Mouse (Mus musculus) forebrain, postnatal 0 days (tissue): ENCODE measurements around the gene Snx30. TPM values are rescaled to one million over a fixed set of nuclear protein-coding genes. Genes with fewer than 3 reads are reported as not detected.

ENCODE experiments used
- ATAC-seq: fragments of 200-750 bp; cut with Nextera tagmentation; 2 replicates; pipeline ENCODE4 v1.8.0; 2017; ENCODE audit warnings: mild to moderate bottlenecking, moderate library complexity
- DNase-seq: peaks from one replicate; pipeline ENCODE4 v3.0.0-alpha.2; 2015
- H3K27ac ChIP-seq: fragments of 300-500 bp; sonication (generic); 2 replicates; pipeline ENCODE4 v1.5.1; 2014; ENCODE audit warnings: low read depth, mild to moderate bottlenecking, antibody characterized with exemption, low read length, moderate library complexity, mixed read lengths
- H3K27me3 ChIP-seq: fragments of 300-500 bp; sonication (generic); 2 replicates; pipeline ENCODE4 v1.6.1; 2014; ENCODE audit warnings: mild to moderate bottlenecking, low read length, mixed read lengths; ENCODE audit not compliant: insufficient read depth
- H3K36me3 ChIP-seq: fragments of 300-500 bp; sonication (generic); 2 replicates; pipeline ENCODE4 v1.6.1; 2014; ENCODE audit warnings: mild to moderate bottlenecking, moderate library complexity; ENCODE audit not compliant: insufficient read depth
- H3K4me1 ChIP-seq: fragments of 300-500 bp; sonication (generic); 2 replicates; pipeline ENCODE4 v1.6.1; 2014; ENCODE audit warnings: antibody characterized with exemption; ENCODE audit not compliant: insufficient read depth
- H3K4me2 ChIP-seq: fragments of 300-500 bp; sonication (generic); 2 replicates; pipeline ENCODE4 v1.6.1; 2014; ENCODE audit warnings: low read depth, mild to moderate bottlenecking, moderate library complexity
- H3K4me3 ChIP-seq: fragments of 300-500 bp; sonication (generic); 2 replicates; pipeline ENCODE4 v1.5.1; 2014; ENCODE audit warnings: low read depth, low read length, mixed read lengths
- H3K9ac ChIP-seq: fragments of 300-500 bp; sonication (generic); 2 replicates; pipeline ENCODE4 v1.6.1; 2014; ENCODE audit warnings: mild to moderate bottlenecking
- H3K9me3 ChIP-seq: fragments of 300-500 bp; sonication (generic); 2 replicates; pipeline ENCODE4 v1.6.1; 2016; ENCODE audit warnings: low read length
- CTCF ChIP-seq: sonication (generic); IDR thresholded peaks from 2 replicates; pipeline ENCODE4 v1.5.1; 2016; ENCODE audit warnings: antibody characterized with exemption, control low read depth, low read depth
- WGBS: fragments of 180-500 bp; shearing (Covaris S2); extraction: QIAGEN DNeasy Blood & Tissue Kit; methylation state at CpG from one replicate; pipeline ENCODE4 v1.1.7; 2014; 5-methylcytosine and 5-hydroxymethylcytosine counted together
- polyA plus RNA-seq: library from polyadenylated mRNA; unstranded; fragments of >200 nt; fragmentation: Nextera tagmentation; extraction: Ambion mirVana; gene quantifications from 2 replicates; pipeline ENCODE4 v1.2.1, GENCODE M21; 2015
- total RNA-seq: library from RNA; depleted of rRNA; stranded (reverse); fragments of >200 nt; gene quantifications from 2 replicates; pipeline ENCODE4 v1.2.3, GENCODE M21; 2014

Snx30 gene
- total and polyA plus RNA-seq, 2 experiments from 2014 or later, result 16.9 to 31.4 TPM

GRCm38 (mm10) chr4:59832810-59833209 lies 27.2 kb downstream of the Snx30 start:
- H3K9ac ChIP-seq, result no peak overlapping the region
- H3K36me3 ChIP-seq, result no peaks in the 10 kb centered on the region
- no peaks in the 10 kb centered on the region for H3K9me3 ChIP-seq
- no peak overlapping the region for H3K4me2 ChIP-seq
- H3K27ac ChIP-seq, result no peak overlapping the region
- H3K4me3 ChIP-seq, result no peak overlapping the region
- 74% methylated on average over 6 of the region's 6 CpGs for WGBS
- H3K4me1 ChIP-seq, result no peaks in the 10 kb centered on the region
- no peak for TF ChIP-seq CTCF
- no peaks in the 10 kb centered on the region for H3K27me3 ChIP-seq
- DNase-seq (no peak), ATAC-seq (no peak)

GRCm38 (mm10) chr4:59837659-59838058 lies 32.0 kb downstream of the Snx30 start:
- H3K4me2 ChIP-seq, result no peak overlapping the region
- H3K27ac ChIP-seq, result no peak overlapping the region
- H3K4me1 ChIP-seq, result no peaks in the 10 kb centered on the region
- H3K9ac ChIP-seq, result no peak overlapping the region
- H3K27me3 ChIP-seq, result no peaks in the 10 kb centered on the region
- WGBS, result 85% methylated on average over 7 of the region's 7 CpGs
- no peak for ATAC-seq
- no peak for DNase-seq
- no peak overlapping the region for H3K4me3 ChIP-seq
- no peaks in the 10 kb centered on the region for H3K9me3 ChIP-seq
- no peak for TF ChIP-seq CTCF
- no peaks in the 10 kb centered on the region for H3K36me3 ChIP-seq

- Histone ChIP-seq H3K4me1 (no peaks in the 10 kb centered on the region), H3K9ac (no peak overlapping the region), H3K27ac (no peak overlapping the region), H3K9me3 (no peaks in the 10 kb centered on the region), H3K36me3 (no peaks in the 10 kb centered on the region), H3K27me3 (no peaks in the 10 kb centered on the region), H3K4me3 (no peak overlapping the region), H3K4me2 (no peak overlapping the region)
- 89% methylated on average over 15 of the region's 15 CpGs for WGBS
- TF ChIP-seq CTCF, result no peak
- DNase-seq (no peak), ATAC-seq (no peak)
These were observed 39.0 kb downstream of the Snx30 start for GRCm38 (mm10) chr4:59844460-59845244.

- WGBS, result 92% methylated on average over 3 of the region's 3 CpGs
- no peak overlapping the region for H3K27ac ChIP-seq
- ATAC-seq (no peak), DNase-seq (no peak)
- H3K36me3 ChIP-seq, result no peaks in the 10 kb centered on the region
- no peak for TF ChIP-seq CTCF
- H3K4me3 ChIP-seq, result no peak overlapping the region
- no peaks in the 10 kb centered on the region for H3K9me3 ChIP-seq
- H3K27me3 ChIP-seq, result no peaks in the 10 kb centered on the region
- no peak overlapping the region for H3K4me2 ChIP-seq
- H3K9ac ChIP-seq, result no peak overlapping the region
- H3K4me1 ChIP-seq, result no peaks in the 10 kb centered on the region
These were observed 39.6 kb downstream of the Snx30 start for GRCm38 (mm10) chr4:59845245-59845637.

- no peak overlapping the region for H3K27ac ChIP-seq
- DNase-seq (no peak), ATAC-seq (peak; percentile 45; the same call in 1 of the 2 replicates)
- H3K9me3 ChIP-seq, result no peaks in the 10 kb centered on the region
- 0 out of 2 replicates have a peak, but pooled peaks cover 5% of the 10 kb centered on the region for H3K4me1 ChIP-seq
- no peak overlapping the region for H3K4me3 ChIP-seq
- no peaks in the 10 kb centered on the region for H3K36me3 ChIP-seq
- H3K27me3 ChIP-seq, result no peaks in the 10 kb centered on the region
- H3K4me2 ChIP-seq, result no peak overlapping the region
- no peak overlapping the region for H3K9ac ChIP-seq
- TF ChIP-seq CTCF, result no peak
- WGBS, result 58% methylated on average over 5 of the region's 5 CpGs
These were observed 41.8 kb downstream of the Snx30 start for GRCm38 (mm10) chr4:59847447-59847846.

GRCm38 (mm10) chr4:59850181-59850580 lies 44.5 kb downstream of the Snx30 start:
- H3K4me3 ChIP-seq, result no peak overlapping the region
- H3K9me3 ChIP-seq, result no peaks in the 10 kb centered on the region
- no peaks in the 10 kb centered on the region for H3K36me3 ChIP-seq
- peak; percentile 67 for TF ChIP-seq CTCF
- no peak overlapping the region for H3K4me2 ChIP-seq
- DNase-seq (no peak), ATAC-seq (no peak)
- 0 out of 2 replicates have a peak, but pooled peaks cover 5% of the 10 kb centered on the region for H3K4me1 ChIP-seq
- no peaks in the 10 kb centered on the region for H3K27me3 ChIP-seq
- 74% methylated on average over 2 of the region's 2 CpGs for WGBS
- no peak overlapping the region for H3K27ac ChIP-seq
- H3K9ac ChIP-seq, result no peak overlapping the region

- Histone ChIP-seq H3K27me3 (no peaks in the 10 kb centered on the region), H3K4me3 (no peak overlapping the region), H3K9me3 (no peaks in the 10 kb centered on the region), H3K4me1 (0 out of 2 replicates have a peak, but pooled peaks cover 5% of the 10 kb centered on the region), H3K9ac (no peak overlapping the region), H3K36me3 (no peaks in the 10 kb centered on the region), H3K27ac (no peak overlapping the region), H3K4me2 (no peak overlapping the region)
- DNase-seq, result peak; percentile 36
- WGBS, result 63% methylated on average over 5 of the region's 5 CpGs
- ATAC-seq, result peak; percentile 73
- TF ChIP-seq CTCF, result no peak
These were observed 45.4 kb downstream of the Snx30 start for GRCm38 (mm10) chr4:59850886-59851623.
